Mouse (Mus musculus) CH12.LX (cell line): ENCODE results near the gene Milr1. TPM values are rescaled to one million over a fixed set of nuclear protein-coding genes. Genes with fewer than 3 reads are reported as not detected.

Experiments
- DNase-seq: peaks from one replicate; pipeline ENCODE4 v3.0.0-alpha.2; 2013; ENCODE audit errors: extremely low read depth
- H3K27ac ChIP-seq: 2 replicates; pipeline ENCODE4 v1.5.1; 2012; ENCODE audit warnings: low read depth, mild to moderate bottlenecking, control low read depth, moderate library complexity; ENCODE audit not compliant: insufficient read depth
- H3K27me3 ChIP-seq: replicated peaks from 2 replicates; pipeline ENCODE3; 2012; ENCODE audit warnings: inconsistent platforms
- H3K36me3 ChIP-seq, 2 experiments: replicated peaks in 1 of 2; 2 replicates each; pipeline versions ENCODE3 to v1.6.1; 2012; ENCODE audit warnings: inconsistent platforms in 1 of 2, low read length in 1 of 2, mild to moderate bottlenecking in 1 of 2, mixed read lengths in 1 of 2, moderate library complexity in 1 of 2; ENCODE audit not compliant: control insufficient read depth in 1 of 2, insufficient read depth in 1 of 2
- H3K4me1 ChIP-seq, 2 experiments: 2 replicates each; pipeline ENCODE4 v1.6.1; 2012; ENCODE audit warnings: inconsistent platforms in 1 of 2, moderate library complexity in 1 of 2; ENCODE audit not compliant: insufficient read depth in 2 of 2, control insufficient read depth in 1 of 2
- H3K4me2 ChIP-seq: 2 replicates; pipeline ENCODE4 v1.6.1; 2012; ENCODE audit warnings: low read depth, mild to moderate bottlenecking, control low read depth; ENCODE audit not compliant: poor library complexity, insufficient read depth, severe bottlenecking
- H3K4me3 ChIP-seq, 3 experiments: fragments of 150-350 bp in 1 of 3; sonication (generic) in 1 of 3; replicated peaks in 1 of 3; 2 replicates each; pipeline versions ENCODE3 to v1.5.1; 2011 to 2012; ENCODE audit warnings: low read depth in 2 of 3, low read length in 2 of 3, mild to moderate bottlenecking in 2 of 3, moderate library complexity in 2 of 3, control low read depth in 1 of 3, improper control_type of control experiment in 1 of 3, inconsistent platforms in 1 of 3, mixed read lengths in 1 of 3; ENCODE audit not compliant: poor library complexity in 1 of 3
- H3K79me2 ChIP-seq: replicated peaks from 2 replicates; pipeline ENCODE4 v1.6.1; 2012; ENCODE audit warnings: mild to moderate bottlenecking, moderate library complexity; ENCODE audit not compliant: control insufficient read depth, poor library complexity, insufficient read depth, severe bottlenecking; ENCODE audit errors: extremely low read depth
- H3K9ac ChIP-seq: 2 replicates; pipeline ENCODE4 v1.6.1; 2012; ENCODE audit warnings: low read depth, mild to moderate bottlenecking, control low read depth, moderate library complexity; ENCODE audit not compliant: insufficient read depth
- H3K9me3 ChIP-seq: replicated peaks from 2 replicates; pipeline ENCODE3; 2012; ENCODE audit warnings: low read length, inconsistent platforms, mixed read lengths
- BHLHE40 ChIP-seq: IDR thresholded peaks from 2 replicates; pipeline ENCODE4 v1.6.1; 2011; ENCODE audit warnings: mild to moderate bottlenecking, low read depth, low read length, improper control_type of control experiment
- CHD1 ChIP-seq: IDR thresholded peaks from 2 replicates; pipeline ENCODE4 v1.6.1; 2012; ENCODE audit warnings: low read depth, low read length, improper control_type of control experiment, inconsistent platforms
- CHD2 ChIP-seq: IDR thresholded peaks from 2 replicates; pipeline ENCODE4 v1.6.1; 2011; ENCODE audit warnings: low read length, improper control_type of control experiment
- E2F4 ChIP-seq: IDR thresholded peaks from 2 replicates; pipeline ENCODE4 v1.6.1; 2011; ENCODE audit warnings: low read depth, low read length, improper control_type of control experiment; ENCODE audit not compliant: insufficient replicate concordance
- ELF1 ChIP-seq: IDR thresholded peaks from 2 replicates; pipeline ENCODE4 v1.6.1; 2014; ENCODE audit warnings: low read depth, mild to moderate bottlenecking, inconsistent platforms, low read length, improper control_type of control experiment
- EP300 ChIP-seq: IDR thresholded peaks from 2 replicates; pipeline ENCODE4 v1.6.1; 2011; ENCODE audit warnings: low read length, improper control_type of control experiment
- ETS1 ChIP-seq: conservative IDR thresholded peaks from 2 replicates; pipeline ENCODE4 v1.6.1; 2012; ENCODE audit warnings: low read depth, mild to moderate bottlenecking, inconsistent platforms, low read length, improper control_type of control experiment, moderate library complexity
- GABPA ChIP-seq: IDR thresholded peaks from 2 replicates; pipeline ENCODE4 v1.6.1; 2012; ENCODE audit warnings: low read depth, low read length, improper control_type of control experiment, inconsistent platforms; ENCODE audit not compliant: insufficient replicate concordance
- IRF4 ChIP-seq: IDR thresholded peaks from 2 replicates; pipeline ENCODE4 v1.6.1; 2014; ENCODE audit warnings: low read depth, mild to moderate bottlenecking, inconsistent platforms, low read length, improper control_type of control experiment
- JUN ChIP-seq: IDR thresholded peaks from 2 replicates; pipeline ENCODE4 v1.6.1; 2011; ENCODE audit warnings: low read depth, mild to moderate bottlenecking, low read length, improper control_type of control experiment, moderate library complexity; ENCODE audit not compliant: insufficient read depth
- JUND ChIP-seq: conservative IDR thresholded peaks from 2 replicates; pipeline ENCODE4 v1.6.1; 2011; ENCODE audit warnings: low read depth, low read length, improper control_type of control experiment
- KAT2A ChIP-seq: IDR thresholded peaks from 2 replicates; pipeline ENCODE4 v1.6.1; 2012; ENCODE audit warnings: low read length, improper control_type of control experiment, inconsistent platforms; ENCODE audit not compliant: insufficient replicate concordance
- MAFK ChIP-seq: IDR thresholded peaks from 2 replicates; pipeline ENCODE4 v1.6.1; 2011; ENCODE audit warnings: low read length, improper control_type of control experiment; ENCODE audit not compliant: insufficient replicate concordance
- MAX ChIP-seq: IDR thresholded peaks from 2 replicates; pipeline ENCODE4 v1.6.1; 2011; ENCODE audit warnings: low read length, improper control_type of control experiment
- MAZ ChIP-seq: IDR thresholded peaks from 2 replicates; pipeline ENCODE4 v1.6.1; 2012; ENCODE audit warnings: low read depth, mild to moderate bottlenecking, inconsistent platforms, low read length, improper control_type of control experiment, moderate library complexity
- MEF2A ChIP-seq: IDR thresholded peaks from 2 replicates; pipeline ENCODE4 v1.6.1; 2014; ENCODE audit warnings: low read depth, mild to moderate bottlenecking, inconsistent platforms, low read length, improper control_type of control experiment, borderline replicate concordance
- MYC ChIP-seq: IDR thresholded peaks from 2 replicates; pipeline ENCODE4 v1.6.1; 2011; ENCODE audit warnings: low read depth, mild to moderate bottlenecking, improper control_type of control experiment, low read length
- NELFE ChIP-seq: IDR thresholded peaks from 2 replicates; pipeline ENCODE4 v1.6.1; 2011; ENCODE audit warnings: low read depth, low read length, improper control_type of control experiment
- NRF1 ChIP-seq: IDR thresholded peaks from 2 replicates; pipeline ENCODE4 v1.6.1; 2014; ENCODE audit warnings: low read depth, mild to moderate bottlenecking, inconsistent platforms, low read length, improper control_type of control experiment, moderate library complexity
- PAX5 ChIP-seq: IDR thresholded peaks from 2 replicates; pipeline ENCODE4 v1.6.1; 2012; ENCODE audit warnings: low read length, inconsistent platforms, mixed read lengths
- POLR2A ChIP-seq: IDR thresholded peaks from 2 replicates; pipeline ENCODE4 v1.6.1; 2011; ENCODE audit warnings: low read depth, mild to moderate bottlenecking, improper control_type of control experiment, low read length
- POLR2AphosphoS2 ChIP-seq: IDR thresholded peaks from 2 replicates; pipeline ENCODE4 v1.6.1; 2011; ENCODE audit warnings: low read depth, low read length, improper control_type of control experiment
- RAD21 ChIP-seq: IDR thresholded peaks from 2 replicates; pipeline ENCODE4 v1.6.1; 2011; ENCODE audit warnings: low read depth, mild to moderate bottlenecking, low read length, improper control_type of control experiment, moderate library complexity
- RCOR1 ChIP-seq: conservative IDR thresholded peaks from 2 replicates; pipeline ENCODE4 v1.6.1; 2012; ENCODE audit warnings: low read depth, mild to moderate bottlenecking, inconsistent platforms, low read length, improper control_type of control experiment
- SIN3A ChIP-seq: IDR thresholded peaks from 2 replicates; pipeline ENCODE4 v1.6.1; 2012; ENCODE audit warnings: low read length, improper control_type of control experiment, inconsistent platforms
- SMC3 ChIP-seq: IDR thresholded peaks from 2 replicates; pipeline ENCODE4 v1.6.1; 2011; ENCODE audit warnings: low read depth, low read length, improper control_type of control experiment
- TBP ChIP-seq: conservative IDR thresholded peaks from 2 replicates; pipeline ENCODE4 v1.6.1; 2011; ENCODE audit warnings: low read depth, low read length, improper control_type of control experiment
- UBTF ChIP-seq: IDR thresholded peaks from 2 replicates; pipeline ENCODE4 v1.6.1; 2012; ENCODE audit warnings: low read depth, mild to moderate bottlenecking, inconsistent platforms, low read length, improper control_type of control experiment, moderate library complexity
- USF1 ChIP-seq: IDR thresholded peaks from 2 replicates; pipeline ENCODE4 v1.6.1; 2014; ENCODE audit warnings: low read depth, mild to moderate bottlenecking, inconsistent platforms, low read length, improper control_type of control experiment
- USF2 ChIP-seq: conservative IDR thresholded peaks from 2 replicates; pipeline ENCODE4 v1.6.1; 2011; ENCODE audit warnings: low read depth, low read length, improper control_type of control experiment
- ZC3H11A ChIP-seq: IDR thresholded peaks from 2 replicates; pipeline ENCODE4 v1.6.1; 2012; ENCODE audit warnings: low read depth, mild to moderate bottlenecking, inconsistent platforms, low read length, improper control_type of control experiment
- ZKSCAN1 ChIP-seq: IDR thresholded peaks from 2 replicates; pipeline ENCODE4 v1.6.1; 2012; ENCODE audit warnings: low read depth, inconsistent platforms, low read length, improper control_type of control experiment, borderline replicate concordance
- ZNF384 ChIP-seq: IDR thresholded peaks from 2 replicates; pipeline ENCODE4 v1.6.1; 2012; ENCODE audit warnings: low read depth, low read length, improper control_type of control experiment, inconsistent platforms
- dilution Hi-C: fragments of 300-500 bp; cut with MboI; formaldehyde crosslinking; loops from 2 replicates; pipeline ENCODE4 v1.14.3; 2020; ENCODE audit warnings: low sequenced_read_pairs; ENCODE audit not compliant: extremely low pct_unique_long_range_greater_than_20kb, extremely low pct_ligation_motif_present
- in situ Hi-C: fragments of 300-500 bp; cut with MboI; formaldehyde crosslinking; loops from 3 replicates; pipeline ENCODE4 v1.14.3; 2019; ENCODE audit warnings: low sequenced_read_pairs, low pct_ligation_motif_present, low pct_unique_long_range_greater_than_20kb, mixed read lengths
- polyA plus RNA-seq: library from polyadenylated mRNA; unstranded; fragments of >175 nt; gene quantifications from 2 replicates; pipeline ENCODE4 v1.2.1, GENCODE M21; 2012; ENCODE audit warnings: low read depth; ENCODE audit not compliant: insufficient read length
- total RNA-seq, 2 experiments: library from RNA; depleted of rRNA; stranded (reverse); fragments of 300-350 nt in 1 of 2; fragments of >200 nt in 1 of 2; gene quantifications; 2 replicates each; pipeline ENCODE4 v1.2.3; 2012 to 2014

The Milr1 gene
- total and polyA plus RNA-seq, 3 experiments: 22.0 to 41.2 (median 35.4) TPM

- dilution Hi-C loops (no loop called here), in situ Hi-C loops (loop anchor here (10.0 to 25.0 kb wide), 3 partner anchors 114 to 447 kb away; partner anchors contain the start of genes Cd79b and Gh)
- H3K27ac ChIP-seq: peak overlapping the region; percentile 58; the same call in 1 of the 2 replicates
- peak; percentile 77 for DNase-seq
- H3K27me3 ChIP-seq: no peaks in the 10 kb centered on the region
- peaks cover 35 to 73% of the 10 kb centered on the region in 2 experiments for H3K4me1 ChIP-seq
- H3K9me3 ChIP-seq: peaks cover 3% of the 10 kb centered on the region
- no peaks in the 10 kb centered on the region for H3K79me2 ChIP-seq
- H3K4me2 ChIP-seq: no peak overlapping the region
- TF ChIP-seq USF2: no peak
- no peak for TF ChIP-seq JUN
- TF ChIP-seq NRF1: no peak
- no peak for TF ChIP-seq GABPA
- TF ChIP-seq MYC: peak; percentile 83
- TF ChIP-seq PAX5: no peak
- TF ChIP-seq MEF2A: peak; percentile 78
- no peak for TF ChIP-seq ZC3H11A
- no peak for TF ChIP-seq MAZ
- TF ChIP-seq USF1: no peak
- 0 out of 2 replicates have a peak, but pooled peaks have one; percentile 15 for TF ChIP-seq MAX
- no peak for TF ChIP-seq ZKSCAN1
- TF ChIP-seq EP300: peak; percentile 87
- TF ChIP-seq ETS1: peak; percentile 51; the same call in 1 of the 2 replicates
- no peak for TF ChIP-seq NELFE
- no peak for TF ChIP-seq MAFK
- TF ChIP-seq POLR2AphosphoS2: no peak
- no peak for TF ChIP-seq ZNF384
- TF ChIP-seq CHD1: no peak
- TF ChIP-seq KAT2A: no peak
- no peak for TF ChIP-seq UBTF
- 0 out of 2 replicates have a peak, but pooled peaks have one; percentile 38 for TF ChIP-seq JUND
- TF ChIP-seq TBP: 0 out of 2 replicates have a peak, but pooled peaks have one; percentile 32
- TF ChIP-seq SIN3A: peak; percentile 59; the same call in 1 of the 2 replicates
- no peak for TF ChIP-seq E2F4
- TF ChIP-seq IRF4: peak; percentile 81
- peak; percentile 38; the same call in 1 of the 2 replicates for TF ChIP-seq ELF1
- TF ChIP-seq CHD2: no peak
- TF ChIP-seq BHLHE40: peak; percentile 69
- TF ChIP-seq RCOR1: no peak
- TF ChIP-seq POLR2A: 0 out of 2 replicates have a peak, but pooled peaks have one; percentile 27
- TF ChIP-seq RAD21: no peak
- TF ChIP-seq SMC3: no peak
- no peak overlapping the region for H3K4me3 ChIP-seq
- H3K9ac ChIP-seq: no peak overlapping the region
- peaks cover 21 to 51% of the 10 kb centered on the region in 2 experiments for H3K36me3 ChIP-seq
Observed at GRCm38 (mm10) chr11:106759028-106759427, 8.0 kb downstream of the Milr1 start.
